Mouse (Mus musculus) stomach, embryonic 16.5 days (tissue): Measurements from ENCODE around the gene Lcor. TPM values are rescaled to one million over a fixed set of nuclear protein-coding genes. Genes with fewer than 3 reads are reported as not detected.

Experiments used
- ATAC-seq: fragments of 200-750 bp; cut with Nextera tagmentation; 2 replicates; pipeline ENCODE4 v1.8.0; 2017; ENCODE audit warnings: moderate number of reproducible peaks, moderate TSS enrichment; ENCODE audit not compliant: insufficient read depth, low FRiP score
- H3K27ac ChIP-seq: fragments of 300-500 bp; sonication (generic); 2 replicates; pipeline ENCODE4 v1.5.1; 2014; ENCODE audit warnings: low read length
- H3K27me3 ChIP-seq: fragments of 300-500 bp; sonication (generic); 2 replicates; pipeline ENCODE4 v1.6.1; 2014; ENCODE audit warnings: low read length, control low read depth, mixed read lengths; ENCODE audit not compliant: control insufficient read depth, insufficient read depth
- H3K36me3 ChIP-seq: fragments of 300-500 bp; sonication (generic); 2 replicates; pipeline ENCODE4 v1.6.1; 2014; ENCODE audit warnings: low read length; ENCODE audit not compliant: control insufficient read depth, insufficient read depth
- H3K4me1 ChIP-seq: fragments of 300-500 bp; sonication (generic); 2 replicates; pipeline ENCODE4 v1.6.1; 2014; ENCODE audit warnings: low read length, control low read depth, mixed read lengths; ENCODE audit not compliant: control insufficient read depth, insufficient read depth
- H3K4me2 ChIP-seq: fragments of 300-500 bp; sonication (generic); 2 replicates; pipeline ENCODE4 v1.6.1; 2014; ENCODE audit warnings: low read depth, low read length, mixed read lengths
- H3K4me3 ChIP-seq: fragments of 300-500 bp; sonication (generic); replicated peaks from 2 replicates; pipeline ENCODE4 v1.5.1; 2014; ENCODE audit warnings: mild to moderate bottlenecking, low read length
- H3K9ac ChIP-seq: fragments of 300-500 bp; sonication (generic); 2 replicates; pipeline ENCODE4 v1.6.1; 2014; ENCODE audit warnings: low read length
- H3K9me3 ChIP-seq: fragments of 300-500 bp; sonication (generic); replicated peaks from 2 replicates; pipeline ENCODE4 v1.6.1; 2016; ENCODE audit warnings: low read length, control low read depth; ENCODE audit not compliant: control insufficient read depth
- WGBS: fragments of 180-500 bp; shearing (Covaris S2); extraction: QIAGEN DNeasy Blood & Tissue Kit; methylation state at CpG from one replicate; pipeline ENCODE4 v1.1.7; 2014; 5-methylcytosine and 5-hydroxymethylcytosine counted together
- polyA plus RNA-seq: library from polyadenylated mRNA; unstranded; fragments of >200 nt; fragmentation: Nextera tagmentation; extraction: Ambion mirVana; gene quantifications from 2 replicates; pipeline ENCODE4 v1.2.1, GENCODE M21; 2015

Gene Lcor
- polyA plus RNA-seq, 1 experiment from 2014 or later: 17.3 TPM

GRCm38 (mm10) chr19:41568791-41569190 is 86.4 kb downstream of the Lcor start:
- Histone ChIP-seq H3K36me3 (no peaks in the 10 kb centered on the region), H3K9ac (no peak overlapping the region), H3K4me3 (no peak overlapping the region), H3K27me3 (no peaks in the 10 kb centered on the region), H3K9me3 (no peaks in the 10 kb centered on the region), H3K4me2 (no peak overlapping the region), H3K27ac (no peak overlapping the region), H3K4me1 (no peaks in the 10 kb centered on the region)
- no peak for ATAC-seq
- WGBS: 26% methylated on average over 2 of the region's 2 CpGs

GRCm38 (mm10) chr19:41573700-41574099 is 91.3 kb downstream of the Lcor start:
- Histone ChIP-seq H3K4me2 (no peak overlapping the region), H3K36me3 (no peaks in the 10 kb centered on the region), H3K9me3 (no peaks in the 10 kb centered on the region), H3K9ac (no peak overlapping the region), H3K27ac (no peak overlapping the region), H3K4me3 (no peak overlapping the region), H3K4me1 (no peaks in the 10 kb centered on the region), H3K27me3 (no peaks in the 10 kb centered on the region)
- no peak for ATAC-seq
- 79% methylated on average over 2 of the region's 2 CpGs for WGBS

DNA sequence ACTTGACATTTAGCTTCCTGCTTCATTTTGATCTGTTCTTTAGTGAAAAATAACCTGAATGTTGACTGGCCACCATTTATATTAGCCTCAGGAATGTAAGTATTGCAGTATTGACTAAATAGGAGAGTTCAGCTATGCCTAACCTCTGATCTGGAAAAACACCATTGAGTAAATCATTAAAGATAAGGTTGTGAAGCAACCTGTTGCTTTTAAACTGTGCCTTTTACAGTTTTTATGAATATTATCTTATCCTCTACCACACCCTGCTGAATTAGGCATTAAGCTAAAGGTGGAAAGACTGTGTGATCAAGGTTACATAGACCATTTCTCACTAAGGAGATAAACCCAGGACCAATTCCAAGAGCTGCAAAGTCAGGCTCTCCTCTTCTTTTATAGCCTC is 95.1 kb downstream of the Lcor start:
- Histone ChIP-seq H3K27me3 (no peaks in the 10 kb centered on the region), H3K9me3 (no peaks in the 10 kb centered on the region), H3K4me1 (no peaks in the 10 kb centered on the region), H3K36me3 (peaks cover 7% of the 10 kb centered on the region), H3K4me3 (no peak overlapping the region), H3K4me2 (no peak overlapping the region), H3K9ac (no peak overlapping the region), H3K27ac (no peak overlapping the region)
- ATAC-seq: peak; percentile 84

DNA sequence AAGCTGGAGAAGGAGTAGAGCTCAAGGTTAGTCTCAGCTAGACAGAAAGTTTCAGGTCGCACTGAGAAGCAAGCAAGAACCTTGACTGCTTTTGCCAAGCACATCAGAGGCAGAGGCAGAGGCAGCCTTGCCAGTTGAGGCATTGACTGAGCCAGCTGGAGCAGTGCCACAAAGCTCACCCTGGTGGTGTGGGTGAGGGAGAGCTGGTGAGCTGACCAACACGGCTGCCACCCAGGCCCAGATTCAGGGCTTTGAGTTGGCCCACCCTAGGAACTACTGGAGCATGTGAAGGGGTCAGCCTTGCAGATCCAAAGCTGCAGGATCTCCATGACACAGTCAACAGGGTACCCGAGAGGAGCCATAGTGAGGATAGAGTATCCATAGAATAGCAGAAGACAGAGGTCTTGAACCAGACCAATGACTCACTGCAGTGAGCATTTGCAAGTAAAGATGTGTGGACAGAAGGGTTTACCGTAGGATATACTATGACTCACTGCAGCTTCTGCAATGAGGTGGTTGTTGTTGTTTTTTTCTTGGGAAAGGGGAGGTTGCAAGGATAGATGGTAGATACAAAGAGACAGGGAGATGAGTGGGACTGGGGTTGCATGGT is 97.0 kb downstream of the Lcor start:
- Histone ChIP-seq H3K4me3 (no peak overlapping the region), H3K27me3 (no peaks in the 10 kb centered on the region), H3K4me2 (no peak overlapping the region), H3K4me1 (no peaks in the 10 kb centered on the region), H3K27ac (no peak overlapping the region), H3K36me3 (peaks cover 9% of the 10 kb centered on the region), H3K9me3 (no peaks in the 10 kb centered on the region), H3K9ac (no peak overlapping the region)
- 87% methylated on average over 4 of the region's 4 CpGs for whole genome bisulfite sequencing
- no peak for ATAC-seq

- WGBS: 91% methylated on average over 23 of the region's 23 CpGs
- Histone ChIP-seq H3K27ac (no peak within 1 kb of the TSS), H3K4me3 (no peak within 1 kb of the TSS), H3K27me3 (no peaks in the 10 kb centered on the region), H3K4me2 (no peak within 1 kb of the TSS), H3K4me1 (no peaks in the 10 kb centered on the region), H3K36me3 (peaks cover 9% of the 10 kb centered on the region), H3K9me3 (no peaks in the 10 kb centered on the region), H3K9ac (no peak within 1 kb of the TSS)
- no peak for ATAC-seq
Observed at GRCm38 (mm10) chr19:41581706-41582420, 99.4 kb downstream of the Lcor start, which contains the start of gene Gm340. Gm340 (plus strand) TSS chr19:41582370.

DNA sequence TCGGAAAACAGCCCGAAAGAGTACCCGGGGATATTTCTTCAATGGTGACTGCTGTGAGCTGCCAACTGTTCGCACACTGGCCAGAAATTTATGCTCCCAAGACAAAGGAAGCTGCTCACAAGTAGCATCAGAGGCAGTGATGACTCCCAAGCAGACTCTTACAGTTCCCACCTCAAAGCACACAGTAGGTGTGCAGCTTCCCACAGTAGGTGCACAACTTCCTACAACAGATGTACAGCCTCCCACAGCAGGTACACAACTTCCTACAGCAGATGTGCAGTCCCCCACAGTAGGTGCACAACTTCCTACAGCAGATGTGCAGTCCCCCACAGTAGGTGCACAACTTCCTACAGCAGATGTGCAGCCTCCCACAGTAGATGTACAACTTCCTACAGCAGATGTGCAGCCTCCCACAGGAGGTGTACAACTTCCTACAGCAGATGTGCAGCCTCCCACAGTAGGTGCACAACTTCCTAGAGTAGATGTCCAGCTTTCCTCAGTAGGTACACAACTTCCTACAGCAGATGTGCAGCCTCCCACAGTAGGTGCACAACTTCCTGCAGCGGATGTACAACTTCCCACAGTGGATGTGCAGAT is 100.6 kb downstream of the Lcor start:
- ATAC-seq: no peak
- WGBS: 96% methylated on average over 5 of the region's 5 CpGs
- Histone ChIP-seq H3K4me1 (no peaks in the 10 kb centered on the region), H3K27ac (no peak overlapping the region), H3K9ac (no peak overlapping the region), H3K36me3 (peaks cover 9% of the 10 kb centered on the region), H3K4me3 (no peak overlapping the region), H3K9me3 (no peaks in the 10 kb centered on the region), H3K27me3 (no peaks in the 10 kb centered on the region), H3K4me2 (no peak overlapping the region)

DNA sequence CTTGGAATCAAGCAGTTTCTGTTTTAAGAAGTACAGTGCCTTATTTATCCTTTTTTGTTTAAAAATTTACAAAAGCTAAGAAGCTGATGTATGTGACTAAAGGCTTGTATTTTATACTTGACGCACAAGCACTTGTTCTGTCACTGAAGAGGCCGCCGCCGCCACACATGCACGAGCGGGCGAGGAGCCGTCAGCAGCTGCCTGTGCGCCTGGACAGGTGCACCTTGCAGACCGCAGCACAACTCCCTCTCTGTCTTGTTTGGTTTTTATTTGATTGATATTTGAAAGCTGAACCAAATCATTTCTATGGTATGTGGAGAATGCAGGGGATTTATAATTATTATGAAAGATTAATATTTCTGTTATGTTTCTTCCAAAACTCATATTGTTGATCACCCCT is 104.3 kb downstream of the Lcor start:
- Histone ChIP-seq H3K27me3 (no peaks in the 10 kb centered on the region), H3K4me2 (no peak overlapping the region), H3K27ac (no peak overlapping the region), H3K36me3 (peaks cover 9% of the 10 kb centered on the region), H3K4me3 (no peak overlapping the region), H3K4me1 (no peaks in the 10 kb centered on the region), H3K9me3 (no peaks in the 10 kb centered on the region), H3K9ac (no peak overlapping the region)
- no peak for ATAC-seq
- WGBS: 86% methylated on average over 10 of the region's 10 CpGs

GRCm38 (mm10) chr19:41587431-41588222 is 105.2 kb downstream of the Lcor start:
- WGBS: 92% methylated on average over 20 of the region's 20 CpGs
- Histone ChIP-seq H3K4me3 (no peak overlapping the region), H3K27ac (no peak overlapping the region), H3K4me1 (no peaks in the 10 kb centered on the region), H3K9me3 (no peaks in the 10 kb centered on the region), H3K4me2 (no peak overlapping the region), H3K36me3 (peaks cover under 1% of the 10 kb centered on the region), H3K9ac (no peak overlapping the region), H3K27me3 (no peaks in the 10 kb centered on the region)
- ATAC-seq: no peak

DNA sequence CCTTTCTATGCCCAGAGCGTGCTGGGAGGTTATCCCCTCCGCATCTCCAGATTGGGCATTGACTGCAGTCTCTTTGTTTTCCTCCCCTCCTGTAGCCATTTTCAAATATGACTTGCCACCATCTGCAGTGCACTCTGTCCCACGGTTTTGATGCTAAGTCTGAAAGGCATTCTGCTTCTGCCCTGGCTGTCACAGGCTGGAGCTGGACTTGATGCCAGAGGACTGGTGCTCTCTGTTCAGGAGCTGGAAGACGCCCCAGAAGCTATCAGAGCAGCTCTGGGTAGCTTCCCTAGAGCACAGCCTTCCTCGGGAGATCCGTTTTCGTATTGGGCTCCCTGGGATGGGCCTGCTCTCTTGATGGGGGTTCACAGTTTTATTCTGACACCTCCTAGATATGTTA is 106.6 kb downstream of the Lcor start:
- Histone ChIP-seq H3K36me3 (no peaks in the 10 kb centered on the region; the same call in 1 of the 2 replicates), H3K27ac (no peak overlapping the region), H3K27me3 (no peaks in the 10 kb centered on the region), H3K4me2 (no peak overlapping the region), H3K9me3 (no peaks in the 10 kb centered on the region), H3K9ac (no peak overlapping the region), H3K4me3 (no peak overlapping the region), H3K4me1 (no peaks in the 10 kb centered on the region)
- 85% methylated on average over 7 of the region's 7 CpGs for WGBS
- no peak for ATAC-seq
